Mouse (Mus musculus) hematopoietic multipotent progenitor cell, adult 10-12 weeks (in vitro differentiated cells): Measurements from ENCODE around the gene Psg17. TPM values are rescaled to one million over a fixed set of nuclear protein-coding genes. Genes with fewer than 3 reads are reported as not detected.

Experiments
- polyA plus RNA-seq: library from polyadenylated mRNA; stranded (reverse); fragments of >175 nt; gene quantifications from 2 replicates; pipeline ENCODE4 v1.2.3, GENCODE M21; 2012; ENCODE audit warnings: low replicate concordance

Psg17 gene
- polyA plus RNA-seq: not detected in 2 replicates

GRCm38 (mm10) chr7:18821507-18821906 is at the start of gene Psg17:
Psg17 (minus strand) TSS chr7:18821607.

DNA sequence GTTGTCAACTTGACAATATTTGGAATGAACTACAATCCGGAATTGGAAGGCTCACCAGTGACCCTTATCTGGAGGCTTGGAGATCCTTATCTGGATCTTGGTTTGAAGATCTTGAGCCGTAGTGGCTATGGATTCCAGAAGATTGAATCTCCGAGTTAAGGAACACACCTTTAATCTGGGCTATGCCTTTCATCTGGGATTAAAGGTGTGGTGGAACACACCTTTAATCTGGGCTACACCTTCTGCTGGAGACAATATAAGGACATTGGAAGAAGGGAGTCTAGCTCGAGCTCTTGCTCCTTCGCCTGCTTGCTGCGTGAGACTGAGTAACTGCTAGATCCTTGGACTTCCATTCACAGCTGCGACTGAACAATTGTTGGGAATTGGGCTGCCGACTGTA is 49.6 kb upstream of the Psg17 start, which contains the start of gene Pglyrp1:
Gene Pglyrp1 (plus strand): TSS at position 301 of the 400 bp plus-strand sequence.

DNA sequence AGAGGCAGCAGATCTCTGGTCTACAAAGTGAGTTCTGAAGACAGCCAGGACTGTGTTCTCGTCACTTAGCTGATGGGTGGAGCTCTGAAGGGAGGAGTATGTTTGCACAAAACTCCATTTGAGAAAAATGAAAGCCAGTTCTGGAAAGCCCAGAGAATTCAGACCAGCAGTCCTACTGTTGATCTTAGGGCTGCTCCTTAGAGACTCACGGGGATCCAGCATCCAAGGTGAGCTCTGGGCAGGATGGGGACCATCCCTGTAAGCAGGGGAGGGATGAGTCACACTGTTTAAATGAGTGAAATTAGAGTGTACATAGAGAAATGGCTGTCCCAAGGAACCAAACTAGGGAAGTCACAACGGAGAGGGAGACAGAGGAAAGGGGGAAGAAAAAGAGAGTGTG is 18.5 kb upstream of the Psg17 start, which contains the start of gene Mill2:
Gene Mill2 (plus strand): TSS at position 102 of the 400 bp plus-strand sequence.

DNA sequence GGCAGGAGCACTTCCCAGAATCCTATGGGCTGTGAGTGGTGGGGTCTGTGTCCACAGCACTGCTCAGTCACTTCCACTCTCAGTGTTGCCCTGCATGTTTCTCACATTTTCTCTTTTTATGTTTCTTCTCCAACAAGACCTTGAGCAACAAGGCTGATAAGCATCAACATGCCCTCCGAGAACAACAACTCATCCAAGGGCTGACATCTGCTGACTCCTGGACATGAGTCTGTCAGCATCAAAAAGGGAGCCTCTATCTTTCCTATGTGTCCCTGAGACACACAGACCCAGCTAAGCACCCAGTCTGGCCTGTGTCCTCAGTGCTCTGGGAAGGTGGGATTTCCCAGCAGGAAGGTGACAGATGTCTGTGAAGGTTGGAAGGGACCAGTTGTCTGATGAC is 23.0 kb downstream of the Psg17 start, which contains the start of gene Psg19:
Gene Psg19 (minus strand): TSS at position 101 of the 400 bp plus-strand sequence.

Other genes with a start within 250 kb of the Psg17 start
- gene Psg23, start 205.1 kb downstream of the Psg17 start, polyA plus RNA-seq: not detected in 2 replicates
- not detected in 2 replicates for gene Psg21, start 164.9 kb downstream of the Psg17 start, polyA plus RNA-seq
- not detected in 2 replicates for gene Psg20, start 135.4 kb downstream of the Psg17 start, polyA plus RNA-seq
- not detected in 2 replicates for gene Psg22, start 103.5 kb downstream of the Psg17 start, polyA plus RNA-seq
- gene Psg19, start 23.1 kb downstream of the Psg17 start, polyA plus RNA-seq: not detected in 2 replicates
- gene Mill2, start 18.4 kb upstream of the Psg17 start, polyA plus RNA-seq: 0.06 TPM in 1 of 2 replicates, not detected in the other
- 59.9 and 79.7 TPM in 2 replicates for gene Pglyrp1, start 49.7 kb upstream of the Psg17 start, polyA plus RNA-seq
- gene Ccdc61, start 88.8 kb upstream of the Psg17 start, polyA plus RNA-seq: 62.1 and 110 TPM in 2 replicates
- gene Nova2, start 104.3 kb upstream of the Psg17 start, polyA plus RNA-seq: 0.02 and 0.20 TPM in 2 replicates
- not detected in 2 replicates for gene Nanos2, start 165.8 kb upstream of the Psg17 start, polyA plus RNA-seq
- 3.4 and 13.9 TPM in 2 replicates for gene Mypop, start 169.6 kb upstream of the Psg17 start, polyA plus RNA-seq
- 75.0 and 178 TPM in 2 replicates for gene Irf2bp1, start 182.4 kb upstream of the Psg17 start, polyA plus RNA-seq
- not detected in 2 replicates for gene Foxa3, start 201.9 kb upstream of the Psg17 start, polyA plus RNA-seq
- 121 and 207 TPM in 2 replicates for gene Sympk, start 202.8 kb upstream of the Psg17 start, polyA plus RNA-seq
- not detected in 2 replicates for gene Rsph6a, start 233.1 kb upstream of the Psg17 start, polyA plus RNA-seq